Mouse (Mus musculus): Measurements from ENCODE around the gene Il18r1. TPM values are rescaled to one million over a fixed set of nuclear protein-coding genes. Genes with fewer than 3 reads are reported as not detected.

Gene Il18r1
- total RNA-seq, 2 experiments from 2014 or later: 0.55 to 6.2 TPM

GRCm38 (mm10) chr1:40476756-40477155, 11.4 kb downstream of the Il18r1 start:
- no peak for ATAC-seq (replicated peaks; ENCODE audit: low FRiP score, low TSS enrichment, poor library complexity, severe bottlenecking)

- 0 out of 2 replicates have a peak, but pooled peaks have one; percentile 37 for ATAC-seq (replicated peaks; ENCODE audit: low FRiP score, low TSS enrichment, poor library complexity, severe bottlenecking)
These were observed 14.2 kb downstream of the Il18r1 start for GRCm38 (mm10) chr1:40479505-40479923.

GRCm38 (mm10) chr1:40494594-40494993, 29.2 kb downstream of the Il18r1 start:
- ATAC-seq (replicated peaks; ENCODE audit: low FRiP score, low TSS enrichment, poor library complexity, severe bottlenecking): no peak

GRCm38 (mm10) chr1:40499708-40500107, 34.4 kb downstream of the Il18r1 start:
- no peak for ATAC-seq (replicated peaks; ENCODE audit: low FRiP score, low TSS enrichment, poor library complexity, severe bottlenecking)

- no peak for ATAC-seq (replicated peaks; ENCODE audit: low FRiP score, low TSS enrichment, poor library complexity, severe bottlenecking)
These were observed 35.8 kb downstream of the Il18r1 start for GRCm38 (mm10) chr1:40501126-40501525.

GRCm38 (mm10) chr1:40501546-40502398, 36.4 kb downstream of the Il18r1 start:
- ATAC-seq (replicated peaks; ENCODE audit: low FRiP score, low TSS enrichment, poor library complexity, severe bottlenecking): no peak

- no peak for ATAC-seq (replicated peaks; ENCODE audit: low FRiP score, low TSS enrichment, poor library complexity, severe bottlenecking)
These were observed 39.2 kb downstream of the Il18r1 start for GRCm38 (mm10) chr1:40504548-40504947.

GRCm38 (mm10) chr1:40514851-40515585, 49.7 kb downstream of the Il18r1 start, which contains the start of gene Il18rap:
Gene Il18rap, plus strand, starts transcription at chr1:40515362.
- no peak for ATAC-seq (replicated peaks; ENCODE audit: low FRiP score, low TSS enrichment, poor library complexity, severe bottlenecking)

- ATAC-seq (replicated peaks; ENCODE audit: low FRiP score, low TSS enrichment, poor library complexity, severe bottlenecking): no peak
These were observed 51.0 kb downstream of the Il18r1 start for GRCm38 (mm10) chr1:40516364-40516763.

- no peak for ATAC-seq (replicated peaks; ENCODE audit: low FRiP score, low TSS enrichment, poor library complexity, severe bottlenecking)
These were observed 57.6 kb downstream of the Il18r1 start for GRCm38 (mm10) chr1:40522918-40523317.

- ATAC-seq (replicated peaks; ENCODE audit: low FRiP score, low TSS enrichment, poor library complexity, severe bottlenecking): no peak
These were observed 58.8 kb downstream of the Il18r1 start for GRCm38 (mm10) chr1:40523971-40524722.

GRCm38 (mm10) chr1:40529287-40529686, 63.9 kb downstream of the Il18r1 start:
- ATAC-seq (replicated peaks; ENCODE audit: low FRiP score, low TSS enrichment, poor library complexity, severe bottlenecking): no peak

GRCm38 (mm10) chr1:40537577-40537976, 72.2 kb downstream of the Il18r1 start:
- no peak for ATAC-seq (replicated peaks; ENCODE audit: low FRiP score, low TSS enrichment, poor library complexity, severe bottlenecking)

GRCm38 (mm10) chr1:40544650-40545049, 79.3 kb downstream of the Il18r1 start:
- no peak; the same call in 1 of the 2 replicates for ATAC-seq (replicated peaks; ENCODE audit: low FRiP score, low TSS enrichment, poor library complexity, severe bottlenecking)

GRCm38 (mm10) chr1:40546645-40547044, 81.3 kb downstream of the Il18r1 start:
- ATAC-seq (replicated peaks; ENCODE audit: low FRiP score, low TSS enrichment, poor library complexity, severe bottlenecking): no peak

- ATAC-seq (replicated peaks; ENCODE audit: low FRiP score, low TSS enrichment, poor library complexity, severe bottlenecking): no peak
These were observed 81.8 kb downstream of the Il18r1 start for GRCm38 (mm10) chr1:40547064-40547572.

- no peak for ATAC-seq (replicated peaks; ENCODE audit: low FRiP score, low TSS enrichment, poor library complexity, severe bottlenecking)
These were observed 82.4 kb downstream of the Il18r1 start for GRCm38 (mm10) chr1:40547762-40548161.

All from megakaryocyte-erythroid progenitor cell, adult 5-6 weeks (primary cell).